Mouse (Mus musculus): ENCODE results near the gene Gm9195. TPM values are rescaled to one million over a fixed set of nuclear protein-coding genes. Genes with fewer than 3 reads are reported as not detected.

The Gm9195 gene
- not detected in 2 replicates for polyA plus RNA-seq (2014; fragmentation: Nextera tagmentation; extraction: Ambion mirVana)

DNA sequence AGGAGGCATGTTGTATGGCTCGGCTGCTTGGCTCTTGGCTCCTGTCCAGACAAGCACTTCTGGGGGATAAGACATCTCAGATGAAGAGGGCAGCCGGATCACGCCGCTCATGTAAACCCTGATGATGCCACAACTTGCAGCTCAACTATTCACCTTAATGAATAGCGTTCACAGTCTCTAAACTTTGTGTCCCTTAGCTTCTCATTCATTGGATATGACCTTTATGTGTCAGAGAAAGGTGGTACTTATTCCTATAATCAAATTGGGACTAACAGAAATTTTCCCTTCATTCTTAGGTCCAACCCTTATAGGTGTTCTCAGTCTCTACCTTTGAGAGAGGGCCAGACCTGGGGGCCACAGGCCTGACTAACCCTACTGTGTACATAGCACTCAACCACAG, at the start of gene Gm9195:
TSS of gene Gm9195 (minus strand) at position 101 of the 400 bp plus-strand sequence.
- Histone ChIP-seq H3K4me2 (ENCODE audit: low read depth, low read length) (no peak within 1 kb of the TSS), H3K4me1 (ENCODE audit: control insufficient read depth, insufficient read depth, low read length) (no peaks in the 10 kb centered on the region), H3K4me3 (ENCODE audit: low read depth, low read length) (no peak within 1 kb of the TSS), H3K9ac (replicated peaks; ENCODE audit: low read length) (no peak within 1 kb of the TSS), H3K9me3 (replicated peaks; ENCODE audit: control insufficient read depth, low read length) (no peaks in the 10 kb centered on the region), H3K27ac (replicated peaks; ENCODE audit: low read depth, low read length) (no peak within 1 kb of the TSS), H3K27me3 (ENCODE audit: control insufficient read depth, insufficient read depth, low read length) (no peaks in the 10 kb centered on the region), H3K36me3 (replicated peaks; ENCODE audit: control insufficient read depth, insufficient read depth, low read depth, low read length) (no peaks in the 10 kb centered on the region)
- DNase-seq (ENCODE audit: low spot score) (no peak), ATAC-seq (replicated peaks; ENCODE audit: insufficient number of reproducible peaks, low FRiP score, low TSS enrichment, low read depth) (no peak)
- WGBS = 84% methylated on average over 5 of the region's 5 CpGs

DNA sequence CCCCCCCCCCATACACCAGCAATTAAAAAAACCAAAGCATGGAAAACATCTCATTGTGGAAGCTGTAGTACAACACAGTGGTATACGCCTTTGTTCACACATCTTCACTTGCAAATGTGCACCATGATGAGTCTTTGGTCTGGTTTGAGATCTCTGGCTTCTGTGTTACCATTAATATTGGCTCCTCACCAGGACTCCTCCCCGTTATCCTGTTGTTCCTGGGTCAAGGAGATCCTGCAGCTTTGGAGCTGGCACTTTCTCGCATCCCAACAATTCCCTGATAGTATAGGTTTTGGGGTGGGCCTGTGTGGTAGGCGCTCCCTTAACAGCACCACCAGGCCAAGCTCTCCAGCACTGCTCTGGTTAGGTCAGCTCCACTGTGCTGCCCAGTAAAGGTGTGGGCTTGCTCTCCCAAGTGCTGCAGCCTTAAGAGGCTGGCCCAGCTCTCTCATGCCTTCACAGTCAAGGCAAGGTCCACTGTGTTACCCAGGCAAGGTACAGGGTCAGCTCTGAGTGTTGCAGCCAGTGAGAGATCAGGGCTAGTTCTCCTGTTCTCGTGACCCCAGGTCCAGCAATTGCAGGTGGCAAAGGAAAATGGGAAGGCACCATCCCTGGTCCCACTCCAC, 44.9 kb upstream of the Gm9195 start:
- H3K27ac ChIP-seq (replicated peaks; ENCODE audit: low read depth, low read length) = no peak overlapping the region
- no peak overlapping the region for H3K4me2 ChIP-seq (ENCODE audit: low read depth, low read length)
- no peak for DNase-seq (ENCODE audit: low spot score)
- H3K9ac ChIP-seq (replicated peaks; ENCODE audit: low read length) = no peak overlapping the region
- no peaks in the 10 kb centered on the region for H3K4me1 ChIP-seq (ENCODE audit: control insufficient read depth, insufficient read depth, low read length)
- no peak for ATAC-seq (replicated peaks; ENCODE audit: insufficient number of reproducible peaks, low FRiP score, low TSS enrichment, low read depth)
- no peaks in the 10 kb centered on the region for H3K36me3 ChIP-seq (replicated peaks; ENCODE audit: control insufficient read depth, insufficient read depth, low read depth, low read length)
- 89% methylated on average over 5 of the region's 5 CpGs for WGBS
- H3K4me3 ChIP-seq (ENCODE audit: low read depth, low read length) = no peak overlapping the region
- no peaks in the 10 kb centered on the region for H3K9me3 ChIP-seq (replicated peaks; ENCODE audit: control insufficient read depth, low read length)
- H3K27me3 ChIP-seq (ENCODE audit: control insufficient read depth, insufficient read depth, low read length) = peaks cover 7% of the 10 kb centered on the region

DNA sequence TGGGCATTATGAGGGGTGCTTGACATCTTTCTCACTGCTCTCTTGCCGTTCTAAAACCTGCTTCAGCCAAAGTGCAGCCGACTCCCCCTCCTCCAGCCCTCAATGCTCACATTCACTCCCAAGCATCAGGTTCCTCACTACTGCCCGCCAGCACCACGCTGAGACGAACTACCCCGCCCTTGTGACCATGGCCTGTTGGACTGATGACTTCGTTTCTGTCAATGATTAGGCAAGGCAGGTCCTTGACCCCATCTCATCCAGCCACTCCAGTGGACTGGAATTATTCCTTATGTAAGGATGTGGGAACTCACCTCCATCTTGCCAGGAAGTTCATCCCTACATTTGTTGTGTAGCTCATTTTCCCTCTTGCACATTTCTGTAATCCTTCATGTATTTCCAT, 42.2 kb upstream of the Gm9195 start:
- Histone ChIP-seq H3K9me3 (replicated peaks; ENCODE audit: control insufficient read depth, low read length) (no peaks in the 10 kb centered on the region), H3K36me3 (replicated peaks; ENCODE audit: control insufficient read depth, insufficient read depth, low read depth, low read length) (no peaks in the 10 kb centered on the region), H3K4me2 (ENCODE audit: low read depth, low read length) (no peak overlapping the region), H3K27me3 (ENCODE audit: control insufficient read depth, insufficient read depth, low read length) (peaks cover 7% of the 10 kb centered on the region), H3K27ac (replicated peaks; ENCODE audit: low read depth, low read length) (no peak overlapping the region), H3K4me3 (ENCODE audit: low read depth, low read length) (no peak overlapping the region), H3K9ac (replicated peaks; ENCODE audit: low read length) (no peak overlapping the region), H3K4me1 (ENCODE audit: control insufficient read depth, insufficient read depth, low read length) (no peaks in the 10 kb centered on the region)
- ATAC-seq (replicated peaks; ENCODE audit: insufficient number of reproducible peaks, low FRiP score, low TSS enrichment, low read depth) = no peak
- 78% methylated on average over 7 of the region's 7 CpGs for WGBS
- no peak for DNase-seq (ENCODE audit: low spot score)

DNA sequence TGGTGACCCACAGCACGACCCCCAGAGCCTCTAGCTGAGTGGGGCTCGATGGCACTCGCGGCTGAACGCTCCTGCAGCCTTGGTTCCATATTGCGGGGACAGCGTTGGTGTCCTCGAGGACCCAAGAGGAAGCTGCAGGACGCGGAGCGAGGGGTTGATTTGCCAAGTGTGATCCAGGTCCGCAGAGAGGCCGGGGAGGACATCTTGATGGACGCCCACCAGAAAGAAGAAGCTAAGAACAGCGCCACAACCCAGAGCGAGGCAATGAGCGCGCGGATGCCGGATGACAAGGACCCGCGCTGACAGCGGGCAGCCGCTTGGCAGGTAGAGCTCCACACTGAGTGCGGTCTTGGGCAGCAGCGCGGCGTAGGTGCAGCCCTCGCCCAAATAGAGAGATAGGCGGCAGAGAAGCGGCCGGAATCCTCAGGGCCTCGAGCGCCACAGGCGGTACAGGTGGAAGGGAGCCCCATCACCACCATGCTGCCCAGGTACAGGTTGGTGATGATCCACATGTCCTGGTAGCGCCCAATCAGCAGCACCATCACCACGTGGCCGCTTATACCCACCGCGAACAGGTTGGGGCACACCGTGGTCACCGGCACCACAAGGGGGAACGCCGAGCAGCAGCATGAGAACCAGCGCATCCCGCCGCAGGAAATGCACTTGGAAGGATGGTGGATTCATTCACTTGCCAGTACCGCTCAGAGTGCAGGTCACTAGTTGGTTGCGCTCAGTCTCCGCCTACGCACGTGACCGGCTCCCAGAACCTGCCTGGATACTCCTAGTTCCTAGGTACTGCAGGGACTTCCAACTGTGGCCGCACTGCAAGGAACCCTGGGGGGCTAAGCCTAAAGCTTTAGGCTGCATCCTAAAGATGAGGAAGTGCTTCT, 40.6 kb upstream of the Gm9195 start:
- Histone ChIP-seq H3K9ac (replicated peaks; ENCODE audit: low read length) (peak overlapping the region; percentile 43; the same call in 1 of the 2 replicates), H3K27me3 (ENCODE audit: control insufficient read depth, insufficient read depth, low read length) (peaks cover 7% of the 10 kb centered on the region), H3K27ac (replicated peaks; ENCODE audit: low read depth, low read length) (no peak overlapping the region), H3K4me3 (ENCODE audit: low read depth, low read length) (peak overlapping the region; percentile 40), H3K9me3 (replicated peaks; ENCODE audit: control insufficient read depth, low read length) (no peaks in the 10 kb centered on the region), H3K4me2 (ENCODE audit: low read depth, low read length) (peak overlapping the region; percentile 93), H3K36me3 (replicated peaks; ENCODE audit: control insufficient read depth, insufficient read depth, low read depth, low read length) (no peaks in the 10 kb centered on the region), H3K4me1 (ENCODE audit: control insufficient read depth, insufficient read depth, low read length) (no peaks in the 10 kb centered on the region)
- WGBS = 3% methylated on average over 45 of the region's 54 CpGs
- DNase-seq (ENCODE audit: low spot score) = peak; percentile 62
- ATAC-seq (replicated peaks; ENCODE audit: insufficient number of reproducible peaks, low FRiP score, low TSS enrichment, low read depth) = peak; percentile 76

- H3K27me3 ChIP-seq (ENCODE audit: control insufficient read depth, insufficient read depth, low read length) = peaks cover 1% of the 10 kb centered on the region
- no peaks in the 10 kb centered on the region for H3K36me3 ChIP-seq (replicated peaks; ENCODE audit: control insufficient read depth, insufficient read depth, low read depth, low read length)
- ATAC-seq (replicated peaks; ENCODE audit: insufficient number of reproducible peaks, low FRiP score, low TSS enrichment, low read depth) (no peak), DNase-seq (ENCODE audit: low spot score) (no peak)
- 80% methylated on average over 1 of the region's 1 CpGs for WGBS
- H3K4me1 ChIP-seq (ENCODE audit: control insufficient read depth, insufficient read depth, low read length) = no peaks in the 10 kb centered on the region
- no peak overlapping the region for H3K4me2 ChIP-seq (ENCODE audit: low read depth, low read length)
- H3K27ac ChIP-seq (replicated peaks; ENCODE audit: low read depth, low read length) = no peak overlapping the region
- H3K4me3 ChIP-seq (ENCODE audit: low read depth, low read length) = no peak overlapping the region
- H3K9ac ChIP-seq (replicated peaks; ENCODE audit: low read length) = no peak overlapping the region
- H3K9me3 ChIP-seq (replicated peaks; ENCODE audit: control insufficient read depth, low read length) = no peaks in the 10 kb centered on the region
Observed at GRCm38 (mm10) chr14:72527126-72527525, 35.5 kb upstream of the Gm9195 start.

- DNase-seq (ENCODE audit: low spot score) (no peak), ATAC-seq (replicated peaks; ENCODE audit: insufficient number of reproducible peaks, low FRiP score, low TSS enrichment, low read depth) (no peak)
- Histone ChIP-seq H3K27ac (replicated peaks; ENCODE audit: low read depth, low read length) (no peak overlapping the region), H3K9me3 (replicated peaks; ENCODE audit: control insufficient read depth, low read length) (no peaks in the 10 kb centered on the region), H3K4me1 (ENCODE audit: control insufficient read depth, insufficient read depth, low read length) (no peaks in the 10 kb centered on the region), H3K36me3 (replicated peaks; ENCODE audit: control insufficient read depth, insufficient read depth, low read depth, low read length) (no peaks in the 10 kb centered on the region), H3K9ac (replicated peaks; ENCODE audit: low read length) (no peak overlapping the region), H3K27me3 (ENCODE audit: control insufficient read depth, insufficient read depth, low read length) (no peaks in the 10 kb centered on the region), H3K4me2 (ENCODE audit: low read depth, low read length) (no peak overlapping the region), H3K4me3 (ENCODE audit: low read depth, low read length) (no peak overlapping the region)
- WGBS = 69% methylated on average over 2 of the region's 2 CpGs
Observed at GRCm38 (mm10) chr14:72519561-72519960, 27.9 kb upstream of the Gm9195 start.

- H3K9me3 ChIP-seq (replicated peaks; ENCODE audit: control insufficient read depth, low read length) = no peaks in the 10 kb centered on the region
- H3K9ac ChIP-seq (replicated peaks; ENCODE audit: low read length) = no peak overlapping the region
- no peak overlapping the region for H3K4me2 ChIP-seq (ENCODE audit: low read depth, low read length)
- no peak overlapping the region for H3K4me3 ChIP-seq (ENCODE audit: low read depth, low read length)
- ATAC-seq (replicated peaks; ENCODE audit: insufficient number of reproducible peaks, low FRiP score, low TSS enrichment, low read depth) (no peak), DNase-seq (ENCODE audit: low spot score) (no peak)
- no peak overlapping the region for H3K27ac ChIP-seq (replicated peaks; ENCODE audit: low read depth, low read length)
- H3K27me3 ChIP-seq (ENCODE audit: control insufficient read depth, insufficient read depth, low read length) = no peaks in the 10 kb centered on the region
- no peaks in the 10 kb centered on the region for H3K36me3 ChIP-seq (replicated peaks; ENCODE audit: control insufficient read depth, insufficient read depth, low read depth, low read length)
- no peaks in the 10 kb centered on the region for H3K4me1 ChIP-seq (ENCODE audit: control insufficient read depth, insufficient read depth, low read length)
- WGBS = 80% methylated on average over 6 of the region's 6 CpGs
Observed at GRCm38 (mm10) chr14:72518786-72519185, 27.1 kb upstream of the Gm9195 start.

DNA sequence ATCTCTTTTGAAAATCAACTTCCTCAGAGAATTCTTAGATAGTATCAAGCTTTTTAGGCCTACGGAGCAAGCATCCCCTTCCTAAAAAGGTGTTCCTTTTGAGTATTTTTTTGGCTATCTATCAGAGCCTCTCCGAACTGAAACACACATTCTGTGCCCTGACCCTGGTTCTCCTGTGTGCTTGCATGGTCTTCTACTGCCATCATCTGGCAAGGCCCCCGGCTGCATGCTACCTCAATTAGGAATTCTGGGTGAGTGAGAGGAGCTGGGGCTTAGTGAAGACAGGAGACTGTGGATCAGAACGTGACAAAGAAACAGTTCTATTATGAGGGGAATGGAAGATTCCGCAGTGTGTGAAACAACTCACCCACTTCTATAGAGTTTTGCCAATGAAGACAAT, 24.7 kb upstream of the Gm9195 start:
- H3K4me3 ChIP-seq (ENCODE audit: low read depth, low read length) = no peak overlapping the region
- H3K9me3 ChIP-seq (replicated peaks; ENCODE audit: control insufficient read depth, low read length) = no peaks in the 10 kb centered on the region
- H3K36me3 ChIP-seq (replicated peaks; ENCODE audit: control insufficient read depth, insufficient read depth, low read depth, low read length) = no peaks in the 10 kb centered on the region
- 26% methylated on average over 5 of the region's 5 CpGs for WGBS
- DNase-seq (ENCODE audit: low spot score) (peak; percentile 65), ATAC-seq (replicated peaks; ENCODE audit: insufficient number of reproducible peaks, low FRiP score, low TSS enrichment, low read depth) (no peak)
- no peak overlapping the region for H3K9ac ChIP-seq (replicated peaks; ENCODE audit: low read length)
- H3K27me3 ChIP-seq (ENCODE audit: control insufficient read depth, insufficient read depth, low read length) = no peaks in the 10 kb centered on the region
- H3K27ac ChIP-seq (replicated peaks; ENCODE audit: low read depth, low read length) = no peak overlapping the region
- no peaks in the 10 kb centered on the region for H3K4me1 ChIP-seq (ENCODE audit: control insufficient read depth, insufficient read depth, low read length)
- H3K4me2 ChIP-seq (ENCODE audit: low read depth, low read length) = no peak overlapping the region

All from embryonic facial prominence, embryonic 11.5 days (tissue).